Mouse (Mus musculus) adrenal gland, adult 8-10 months (tissue): ENCODE results near the gene Fibcd1. TPM values are rescaled to one million over a fixed set of nuclear protein-coding genes. Genes with fewer than 3 reads are reported as not detected.

Experiments used
- DNase-seq: peaks from one replicate; pipeline ENCODE4 v3.0.0; 2022
- total RNA-seq, 4 experiments: library from RNA; stranded (reverse); gene quantifications; 2 replicates each; pipeline ENCODE4 v1.2.4; 2022

Gene Fibcd1
- total RNA-seq: under 1 TPM; 0.09 to 0.13 (median 0.11) TPM

- DNase-seq: no peak
These were observed at the start of gene Fibcd1 for GRCm38 (mm10) chr2:31845896-31846691. Gene Fibcd1, minus strand, starts transcription at chr2:31846005.

GRCm38 (mm10) chr2:31894221-31894870, 48.5 kb upstream of the Fibcd1 start:
- no peak for DNase-seq

- DNase-seq: no peak
These were observed 47.4 kb upstream of the Fibcd1 start for GRCm38 (mm10) chr2:31893110-31893669.

- DNase-seq: no peak
These were observed 45.4 kb upstream of the Fibcd1 start for GRCm38 (mm10) chr2:31891219-31891618.

- no peak for DNase-seq
These were observed 43.1 kb upstream of the Fibcd1 start for GRCm38 (mm10) chr2:31888871-31889270.

GRCm38 (mm10) chr2:31887030-31887429, 41.2 kb upstream of the Fibcd1 start, which contains the start of gene Lamc3:
Gene Lamc3, plus strand, starts transcription at chr2:31887291.
- DNase-seq: no peak

- no peak for DNase-seq
These were observed 39.0 kb upstream of the Fibcd1 start for GRCm38 (mm10) chr2:31884806-31885205.

- DNase-seq: no peak
These were observed 37.3 kb upstream of the Fibcd1 start for GRCm38 (mm10) chr2:31883061-31883460.

GRCm38 (mm10) chr2:31880868-31881267, 35.1 kb upstream of the Fibcd1 start:
- no peak for DNase-seq

- no peak for DNase-seq
These were observed 32.8 kb upstream of the Fibcd1 start for GRCm38 (mm10) chr2:31878610-31879009.

- no peak for DNase-seq
These were observed 30.6 kb upstream of the Fibcd1 start for GRCm38 (mm10) chr2:31876446-31876845.

GRCm38 (mm10) chr2:31874290-31874855, 28.6 kb upstream of the Fibcd1 start:
- no peak for DNase-seq

- DNase-seq: no peak
These were observed 24.9 kb upstream of the Fibcd1 start for GRCm38 (mm10) chr2:31870683-31871082.

GRCm38 (mm10) chr2:31869692-31870091, 23.9 kb upstream of the Fibcd1 start:
- no peak for DNase-seq

- no peak for DNase-seq
These were observed 22.8 kb upstream of the Fibcd1 start for GRCm38 (mm10) chr2:31868538-31869164.

- no peak for DNase-seq
These were observed 22.1 kb upstream of the Fibcd1 start for GRCm38 (mm10) chr2:31867773-31868537.

GRCm38 (mm10) chr2:31865794-31866193, 20.0 kb upstream of the Fibcd1 start:
- no peak for DNase-seq

- no peak for DNase-seq
These were observed 19.5 kb upstream of the Fibcd1 start for GRCm38 (mm10) chr2:31865322-31865721.

- no peak for DNase-seq
These were observed 19.1 kb upstream of the Fibcd1 start for GRCm38 (mm10) chr2:31864891-31865290.

GRCm38 (mm10) chr2:31863766-31864165, 18.0 kb upstream of the Fibcd1 start:
- DNase-seq: no peak

- no peak for DNase-seq
These were observed 17.1 kb upstream of the Fibcd1 start for GRCm38 (mm10) chr2:31862919-31863318.

- DNase-seq: no peak
These were observed 12.7 kb upstream of the Fibcd1 start for GRCm38 (mm10) chr2:31858500-31858899.
